Mouse (Mus musculus) left cerebral cortex, postnatal 25 days (tissue): Measurements from ENCODE around the gene Tex19.1. TPM values are rescaled to one million over a fixed set of nuclear protein-coding genes. Genes with fewer than 3 reads are reported as not detected.

Experiments used
- DNase-seq, 2 experiments: peaks; one replicate each; pipeline ENCODE4 v3.0.0; 2022; ENCODE audit warnings: low spot score in 2 of 2, mixed read lengths in 1 of 2
- intact Hi-C: fragments of 180-260 bp; cut with DNase I; formaldehyde crosslinking; loops from one replicate; pipeline ENCODE4 v1.15.1; 2025
- total RNA-seq, 2 experiments: library from RNA; stranded (reverse); gene quantifications; 2 replicates each; pipeline ENCODE4 v1.2.3; 2021

Tex19.1 gene
- total RNA-seq, 2 experiments from 2014 or later: not detected

DNA sequence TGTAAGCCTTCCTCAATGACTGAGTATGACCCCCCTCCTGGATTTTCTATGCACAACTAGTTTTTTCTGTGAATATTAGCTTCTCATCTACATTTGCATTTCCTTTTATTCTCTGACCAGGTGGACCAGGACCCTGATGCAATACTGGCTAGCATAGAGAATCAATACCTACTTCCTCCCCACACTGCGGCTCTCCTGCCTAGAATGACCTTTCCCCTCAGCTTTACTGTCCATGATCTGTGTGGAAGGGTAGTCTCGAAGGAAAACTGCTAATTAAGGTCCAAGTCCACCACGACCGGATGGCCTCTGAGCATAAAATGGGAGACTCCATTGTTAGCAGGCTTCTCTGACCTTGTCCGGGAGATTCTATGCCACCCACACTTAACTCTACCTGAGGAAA is 8.3 kb upstream of the Tex19.1 start:
- intact Hi-C loops: no loop called here

DNA sequence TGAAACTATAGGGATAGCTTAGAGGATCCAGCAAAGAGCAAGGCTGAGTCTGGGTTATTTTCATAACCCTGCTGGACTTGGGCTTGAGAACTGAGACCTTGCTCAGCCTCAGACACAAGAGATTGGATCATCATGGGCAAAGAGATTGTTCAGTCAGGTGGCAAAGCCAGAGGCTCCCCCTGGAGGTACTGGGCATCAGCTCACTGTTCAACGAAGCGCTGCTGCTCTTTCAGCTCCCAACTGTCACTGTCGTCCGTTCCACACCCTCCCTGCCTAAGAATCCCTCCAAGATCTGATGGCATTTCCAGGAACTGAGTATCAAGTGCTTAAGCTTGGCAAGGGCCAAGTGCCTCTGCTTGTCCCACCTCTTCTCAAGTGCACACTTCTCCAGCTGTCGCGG is 7.2 kb upstream of the Tex19.1 start:
- intact Hi-C loops: no loop called here
- DNase-seq: no peak

More for the DNA sequence above, 8.3 kb upstream of the Tex19.1 start:
- DNase-seq: no peak

DNA sequence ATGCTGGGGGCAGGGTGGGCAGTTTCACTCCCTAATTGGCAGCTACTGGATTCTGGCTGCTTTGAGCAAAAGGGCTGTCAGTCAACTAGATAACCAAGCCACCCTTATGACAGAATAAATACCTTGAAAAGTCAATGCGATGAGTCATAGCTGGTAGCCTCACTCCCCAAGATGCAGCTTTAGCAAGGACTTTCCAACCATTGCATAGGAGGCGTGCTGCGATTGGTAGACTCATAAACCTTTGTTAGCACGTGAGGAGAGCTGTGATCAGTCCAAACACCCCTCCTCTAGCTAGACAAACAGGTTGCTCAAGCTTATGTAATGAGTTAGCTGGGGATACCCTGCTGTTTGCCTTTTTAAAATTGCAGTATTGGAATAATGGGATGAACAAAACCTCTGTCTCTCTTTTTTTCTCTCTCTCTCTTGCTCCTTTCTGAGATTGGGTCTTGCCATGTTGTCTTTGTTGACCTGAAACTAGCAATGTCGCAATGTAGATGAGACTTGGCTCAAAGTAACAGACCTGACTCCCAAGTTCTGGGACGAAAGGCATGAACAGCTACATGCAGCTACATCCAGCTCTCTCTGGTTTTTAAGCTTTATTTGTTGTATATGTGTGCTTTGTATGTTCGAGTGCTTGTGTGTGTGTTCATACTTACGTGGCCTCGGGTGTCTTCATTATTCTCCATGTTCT is 2.5 kb upstream of the Tex19.1 start:
- intact Hi-C loops: no loop called here
- no peak for DNase-seq

DNA sequence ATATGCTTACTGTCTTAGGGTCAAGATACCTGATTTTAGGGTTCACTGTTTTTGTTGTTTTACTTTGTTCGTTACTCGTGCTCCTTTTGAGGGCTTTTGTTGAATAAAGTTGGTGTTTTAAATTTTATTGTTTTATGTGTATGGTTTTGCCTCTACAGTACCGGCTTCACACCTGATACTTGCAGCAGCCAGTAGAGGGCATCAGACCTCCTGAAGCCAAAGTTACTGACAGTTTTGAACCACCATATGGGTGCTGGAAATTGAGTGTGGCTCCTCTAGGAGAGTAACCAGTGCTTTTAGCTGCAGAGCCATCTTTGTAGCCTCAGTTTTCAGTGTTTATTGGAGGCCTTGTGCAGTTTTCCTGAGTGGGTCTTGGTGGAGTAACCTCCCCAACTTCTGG is 2.2 kb downstream of the Tex19.1 start:
- intact Hi-C loops: no loop called here
- no peak for DNase-seq

DNA sequence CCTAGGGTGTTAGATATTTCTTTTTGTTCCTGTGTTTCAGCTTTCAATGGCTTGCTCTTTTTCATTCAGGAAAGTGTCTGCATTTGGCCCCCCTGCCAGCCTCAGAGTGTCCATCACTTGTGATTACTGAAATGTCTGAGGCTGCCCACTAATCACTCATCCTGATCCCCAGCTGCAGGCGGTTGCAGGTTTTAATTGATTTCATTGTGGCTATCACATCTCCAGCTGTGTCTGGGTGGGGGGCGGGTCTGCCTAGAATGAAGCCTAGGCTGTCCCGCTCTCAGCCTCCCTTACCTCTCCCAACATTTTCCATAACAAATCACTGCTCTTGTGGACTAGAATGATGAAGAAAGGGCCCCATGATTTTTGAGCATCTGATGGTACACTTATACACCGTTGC is 8.3 kb downstream of the Tex19.1 start:
- intact Hi-C loops: no loop called here
- DNase-seq: no peak

DNA sequence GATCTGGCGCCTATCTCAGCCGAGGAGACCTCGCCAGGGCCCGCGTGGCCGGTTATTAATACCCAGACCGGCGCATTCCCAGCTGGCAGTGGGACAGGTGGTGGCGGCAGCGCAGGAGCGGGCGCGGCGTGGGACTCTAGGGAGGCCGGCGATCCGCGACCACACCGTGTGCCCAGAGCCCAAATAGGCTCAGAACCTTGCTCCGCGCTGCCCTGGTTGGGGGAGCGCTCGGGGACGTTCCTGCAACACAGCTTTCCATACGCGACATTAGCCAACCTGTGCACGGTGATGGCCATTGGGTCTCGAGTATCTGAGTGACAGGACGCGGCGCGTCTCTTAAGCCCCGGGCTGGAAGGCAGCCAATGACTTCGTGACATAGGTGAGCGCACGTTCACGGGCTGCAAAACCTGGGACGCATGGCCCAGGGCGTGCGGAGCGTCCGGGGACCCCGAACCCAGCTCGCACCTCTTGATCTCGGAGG is 10.5 kb downstream of the Tex19.1 start:
- intact Hi-C loops: no loop called here
- DNase-seq: peak in 1 of 2 experiments; percentile 11

DNA sequence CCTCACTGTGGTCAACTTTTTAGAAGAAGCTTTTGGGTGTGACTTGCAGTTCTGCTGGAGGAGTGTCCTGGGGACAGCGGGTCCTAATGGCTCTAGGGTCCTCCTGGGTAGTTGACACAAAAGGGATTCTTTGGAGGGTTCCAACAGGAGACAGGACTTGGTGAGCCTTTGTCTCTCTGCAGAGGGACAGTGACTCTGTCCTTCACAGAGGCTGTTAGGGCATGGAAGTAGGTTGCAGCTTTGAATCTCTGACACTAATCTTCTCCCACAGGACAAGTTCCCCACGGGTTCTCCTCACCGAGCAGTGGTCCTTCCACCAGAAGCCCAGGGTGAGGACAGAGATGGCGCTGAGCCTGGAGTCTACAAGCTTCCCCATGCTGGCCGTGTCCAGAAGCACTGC is 14.0 kb downstream of the Tex19.1 start, which contains the start of gene Uts2r:
Gene Uts2r (plus strand): TSS at position 301 of the 400 bp plus-strand sequence.
- DNase-seq: no peak
- intact Hi-C loops: no loop called here

GRCm38 (mm10) chr11:121160636-121161346 is 14.8 kb downstream of the Tex19.1 start:
- DNase-seq: no peak

GRCm38 (mm10) chr11:121163751-121164150 is 17.8 kb downstream of the Tex19.1 start:
- intact Hi-C loops: no loop called here

More at GRCm38 (mm10) chr11:121160636-121161346, 14.8 kb downstream of the Tex19.1 start:
- intact Hi-C loops: no loop called here

DNA sequence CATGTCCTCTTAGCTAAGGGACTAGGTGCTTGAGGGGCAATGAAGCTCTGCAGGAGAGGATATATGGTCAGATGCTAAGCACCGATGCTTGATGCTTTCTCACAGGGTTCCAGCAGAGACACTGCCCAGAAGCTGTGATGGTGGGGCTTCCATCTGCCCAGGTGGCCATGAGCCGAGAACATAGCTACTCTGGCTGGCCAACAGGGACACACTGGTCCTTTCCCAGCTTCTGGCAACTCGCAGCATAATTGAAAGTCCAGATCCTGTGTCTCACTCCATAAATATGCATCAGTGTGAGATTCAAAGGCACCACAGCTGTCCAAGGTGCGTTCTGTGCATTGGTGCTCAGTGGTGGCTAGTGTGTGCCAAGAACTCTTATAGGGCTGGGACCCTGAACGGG is 27.3 kb downstream of the Tex19.1 start:
- intact Hi-C loops: no loop called here
- no peak for DNase-seq

More at GRCm38 (mm10) chr11:121163751-121164150, 17.8 kb downstream of the Tex19.1 start:
- no peak for DNase-seq

GRCm38 (mm10) chr11:121174234-121174633 is 28.3 kb downstream of the Tex19.1 start:
- peak in 1 of 2 experiments; percentile 30 for DNase-seq
- intact Hi-C loops: no loop called here

DNA sequence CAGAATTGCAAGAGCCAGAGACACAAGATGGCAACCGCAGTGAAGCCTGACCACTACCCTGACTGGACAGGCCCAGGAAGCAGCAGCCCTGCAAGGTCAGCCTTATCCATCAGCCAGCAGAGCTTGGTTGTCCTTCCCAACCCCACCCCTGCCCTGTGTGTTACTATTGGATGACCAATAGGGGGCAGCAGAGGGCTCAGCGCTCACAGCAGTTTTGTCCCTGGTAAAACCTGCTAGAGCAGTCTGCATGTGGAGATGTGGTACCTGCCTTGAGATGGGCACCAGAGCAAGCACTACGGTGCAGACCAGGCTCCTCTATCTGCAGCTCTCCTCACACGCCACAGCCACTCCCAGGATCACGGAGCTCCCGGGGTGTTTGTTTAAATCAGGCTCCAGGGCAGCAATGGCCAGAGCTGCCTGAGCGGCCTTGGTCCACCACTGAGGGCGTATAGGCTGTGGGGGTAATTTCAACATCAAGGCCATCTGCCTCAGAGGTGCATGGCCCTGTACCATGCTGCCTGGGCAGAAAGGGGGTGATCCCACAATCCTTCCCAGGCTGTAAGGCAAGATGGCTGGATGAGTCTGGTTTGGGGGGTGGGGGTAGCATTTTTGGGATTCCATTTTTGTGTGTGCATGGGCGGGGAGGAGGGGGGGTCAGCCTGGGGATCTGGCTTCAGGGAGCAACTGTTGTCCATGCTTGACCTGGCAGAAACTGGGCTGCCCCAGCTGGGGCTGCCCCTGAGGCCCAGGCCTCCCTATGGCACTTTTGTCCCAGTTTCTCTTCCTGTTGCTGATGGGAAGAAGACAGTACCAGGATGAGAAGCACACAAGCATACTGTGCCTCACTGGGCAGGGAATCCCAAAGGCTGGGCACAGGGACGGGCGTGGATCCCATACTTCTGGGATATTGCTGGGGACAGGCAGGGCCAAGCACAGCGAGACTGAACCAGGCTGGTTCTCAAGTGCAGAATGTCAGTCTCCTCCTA is 30.6 kb downstream of the Tex19.1 start:
- peak; percentile 14 to 37 for DNase-seq

DNA sequence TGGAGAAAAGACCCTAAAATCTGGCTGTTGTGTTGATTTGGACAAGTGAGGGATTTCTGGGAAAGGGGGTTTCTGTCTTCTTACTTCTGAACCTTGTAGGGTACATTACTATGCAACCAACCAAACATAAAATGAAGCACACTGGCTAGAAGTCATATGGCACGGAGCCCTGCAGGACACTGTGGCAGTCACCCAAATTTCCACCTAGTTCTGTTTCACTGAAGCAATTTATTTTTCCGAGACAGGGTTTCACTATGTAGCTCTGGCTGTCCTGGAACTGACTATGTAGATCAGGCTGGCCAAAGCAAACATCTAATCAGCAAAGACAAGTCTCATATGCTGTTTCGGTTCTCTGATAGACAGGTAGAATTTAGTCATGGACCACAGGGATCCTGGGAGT is 43.7 kb downstream of the Tex19.1 start:
- intact Hi-C loops: no loop called here

More for the DNA sequence above, 30.6 kb downstream of the Tex19.1 start:
- intact Hi-C loops: no loop called here

GRCm38 (mm10) chr11:121192742-121193141 is 46.8 kb downstream of the Tex19.1 start:
- intact Hi-C loops: no loop called here
- no peak for DNase-seq

More for the DNA sequence above, 43.7 kb downstream of the Tex19.1 start:
- no peak for DNase-seq

DNA sequence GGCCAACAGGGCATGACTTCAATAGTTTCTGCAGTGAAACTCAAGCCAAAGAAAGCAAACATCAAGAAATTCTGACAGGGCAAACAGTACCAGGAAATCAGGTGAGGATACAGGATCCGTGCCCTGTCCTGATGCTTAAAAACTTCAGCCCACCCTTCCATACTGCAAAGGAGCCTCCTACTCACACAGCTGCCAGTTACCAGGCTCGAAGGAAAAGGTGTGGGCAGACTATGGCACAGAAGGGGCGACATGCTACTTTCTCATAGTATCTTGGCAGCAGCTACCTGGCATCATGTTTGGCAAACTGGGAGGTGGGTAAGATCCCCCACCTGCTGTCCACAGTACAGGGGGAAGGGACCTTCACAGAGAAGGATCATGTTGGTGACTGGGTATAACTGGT is 47.5 kb downstream of the Tex19.1 start:
- DNase-seq: peak in 1 of 2 experiments; percentile 55
- intact Hi-C loops: no loop called here

Other genes with a start within 250 kb of the Tex19.1 start
- gene Ccdc57, start 213.3 kb upstream of the Tex19.1 start, total RNA-seq: 1 to 10 TPM; 6.7 to 8.0 TPM
- gene Slc16a3, start 197.7 kb upstream of the Tex19.1 start, total RNA-seq: 1 to 10 TPM; 4.4 to 4.6 TPM
- 100 to 1,000 TPM; 116 to 122 TPM for gene Csnk1d, start 154.8 kb upstream of the Tex19.1 start, total RNA-seq
- gene Cd7, start 106.7 kb upstream of the Tex19.1 start, total RNA-seq: 1 to 10 TPM; 1.6 to 1.7 TPM
- gene Sectm1b, start 82.6 kb upstream of the Tex19.1 start, total RNA-seq: not detected
- not detected for gene Sectm1a, start 64.9 kb upstream of the Tex19.1 start, total RNA-seq
- not detected for gene Tex19.2, start 27.5 kb upstream of the Tex19.1 start, total RNA-seq
- not detected for gene Uts2r, start 14.1 kb downstream of the Tex19.1 start, total RNA-seq
- 10 to 100 TPM; 21.8 to 26.8 TPM for gene Hexdc, start 58.3 kb downstream of the Tex19.1 start, total RNA-seq
- gene Ogfod3, start 58.6 kb downstream of the Tex19.1 start, total RNA-seq: 1 to 10 TPM; 7.3 to 7.8 TPM
- 10 to 100 TPM; 23.6 to 24.8 TPM for gene Cybc1, start 83.2 kb downstream of the Tex19.1 start, total RNA-seq
- gene Narf, start 91.1 kb downstream of the Tex19.1 start, total RNA-seq: 10 to 100 TPM; 58.2 to 58.3 TPM
- gene Foxk2, start 113.8 kb downstream of the Tex19.1 start, total RNA-seq: 10 to 100 TPM; 86.2 to 92.6 TPM
- 10 to 100 TPM; 70.3 to 79.7 TPM for gene Wdr45b, start 208.3 kb downstream of the Tex19.1 start, total RNA-seq
- 10 to 100 TPM; 46.1 to 58.1 TPM for gene Rab40b, start 242.1 kb downstream of the Tex19.1 start, total RNA-seq